Mouse (Mus musculus) thymus, adult 2 months (tissue): ENCODE measurements around the gene Limk2.

ENCODE experiments used
- CTCF ChIP-seq: fragments of 200-500 bp; IDR thresholded peaks from 2 replicates; pipeline ENCODE4 v1.5.1; 2012; ENCODE audit warnings: mild to moderate bottlenecking, control low read depth, low read length, moderate library complexity, borderline replicate concordance; ENCODE audit not compliant: control insufficient read depth, poor library complexity, insufficient read depth; ENCODE audit errors: extremely low read depth
- POLR2A ChIP-seq: fragments of 200-500 bp; IDR thresholded peaks from 2 replicates; pipeline ENCODE4 v1.6.1; 2012; ENCODE audit warnings: mild to moderate bottlenecking, low read length, control low read depth, moderate library complexity; ENCODE audit not compliant: control insufficient read depth, poor library complexity, insufficient read depth; ENCODE audit errors: extremely low read depth

GRCm38 (mm10) chr11:3347091-3347834 lies 61.7 kb downstream of the Limk2 start:
- TF ChIP-seq CTCF: peak; percentile 51; the same call in 1 of the 2 replicates
- no peak for TF ChIP-seq POLR2A
